Mouse (Mus musculus) thymus, postnatal 14 days (tissue): ENCODE measurements around the gene Ctsz.

Experiments
- DNase-seq: peaks from one replicate; pipeline ENCODE4 v3.0.0; 2021

Ctsz gene

GRCm38 (mm10) chr2:174438737-174439449 lies at the start of gene Ctsz:
Ctsz (minus strand) TSS chr2:174439039.
- peak; percentile 75 for DNase-seq

DNA sequence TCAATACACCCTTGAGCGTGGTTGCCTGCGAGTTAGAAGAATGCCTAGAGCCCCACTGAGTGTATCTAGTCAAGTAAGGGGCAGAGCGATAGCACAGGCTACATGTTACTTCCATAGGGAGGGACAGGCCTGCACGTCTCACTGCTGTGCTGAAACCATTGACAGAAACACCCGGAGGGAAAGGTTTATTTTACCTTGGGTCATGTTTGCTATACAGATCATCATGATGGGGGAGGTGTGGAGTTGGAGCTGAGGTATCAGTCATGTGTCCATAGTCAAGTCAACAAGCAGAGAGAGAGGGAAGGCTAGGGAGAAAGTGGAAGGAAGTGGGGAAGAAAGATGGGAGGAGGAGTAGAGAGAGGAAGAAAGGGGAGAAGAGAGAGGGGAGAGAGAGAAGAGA lies 48.2 kb upstream of the Ctsz start:
- no peak for DNase-seq

- no peak for DNase-seq
Measured at GRCm38 (mm10) chr2:174478746-174479145, 39.9 kb upstream of the Ctsz start.

DNA sequence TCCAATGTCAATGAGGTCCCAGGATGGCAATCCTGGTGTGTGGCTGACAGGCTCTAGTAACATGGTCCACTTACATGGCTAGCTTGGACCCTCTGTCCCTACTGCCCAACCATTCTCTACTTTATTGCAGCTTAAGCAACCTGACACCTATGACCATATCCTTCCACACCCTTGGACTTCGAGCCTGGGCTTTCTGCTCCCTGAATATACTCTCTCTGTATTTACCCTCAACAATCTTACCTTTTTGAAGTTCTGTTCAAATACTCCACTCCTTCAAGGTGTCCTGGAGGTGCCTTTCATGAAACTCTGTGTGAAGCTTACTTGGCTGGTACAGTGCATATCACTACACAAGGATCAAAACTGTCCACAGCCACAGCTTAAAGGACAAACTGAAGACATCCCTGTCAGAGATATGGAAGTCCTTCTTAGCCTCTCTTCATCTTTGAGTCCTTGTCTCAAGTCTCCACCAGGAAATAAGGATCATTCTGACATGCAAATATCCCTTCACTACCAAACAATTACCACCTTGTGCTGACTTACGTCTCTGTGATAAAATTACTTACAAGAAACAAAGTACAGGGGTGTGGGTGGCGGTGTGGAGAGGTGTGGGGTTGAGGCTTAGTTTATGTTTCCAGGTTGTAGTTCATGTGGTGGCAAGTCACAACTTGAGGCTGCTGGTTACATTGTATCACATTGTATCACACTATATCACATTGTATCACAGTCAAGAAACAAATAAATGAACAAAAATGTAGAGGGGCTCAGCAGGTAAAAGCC lies 38.9 kb upstream of the Ctsz start:
- no peak for DNase-seq

DNA sequence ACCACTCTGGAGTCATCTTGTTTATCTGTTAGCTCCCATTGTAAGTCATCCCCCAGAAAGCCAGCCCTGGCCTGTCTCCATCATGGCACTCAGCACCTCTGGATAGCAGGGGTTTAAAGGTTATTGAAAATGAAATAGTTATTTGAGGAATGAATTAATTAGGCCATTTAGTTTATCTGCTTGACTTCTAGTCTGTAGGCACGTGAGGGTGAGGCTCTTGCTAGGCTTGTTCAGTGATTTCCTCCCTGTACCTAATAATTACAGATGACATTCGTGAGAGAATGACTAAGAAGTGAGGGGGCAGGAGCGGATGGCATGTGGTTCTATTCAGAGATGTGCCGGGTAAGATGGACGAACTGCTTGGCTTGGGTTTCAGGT lies 34.7 kb upstream of the Ctsz start:
- DNase-seq = no peak

DNA sequence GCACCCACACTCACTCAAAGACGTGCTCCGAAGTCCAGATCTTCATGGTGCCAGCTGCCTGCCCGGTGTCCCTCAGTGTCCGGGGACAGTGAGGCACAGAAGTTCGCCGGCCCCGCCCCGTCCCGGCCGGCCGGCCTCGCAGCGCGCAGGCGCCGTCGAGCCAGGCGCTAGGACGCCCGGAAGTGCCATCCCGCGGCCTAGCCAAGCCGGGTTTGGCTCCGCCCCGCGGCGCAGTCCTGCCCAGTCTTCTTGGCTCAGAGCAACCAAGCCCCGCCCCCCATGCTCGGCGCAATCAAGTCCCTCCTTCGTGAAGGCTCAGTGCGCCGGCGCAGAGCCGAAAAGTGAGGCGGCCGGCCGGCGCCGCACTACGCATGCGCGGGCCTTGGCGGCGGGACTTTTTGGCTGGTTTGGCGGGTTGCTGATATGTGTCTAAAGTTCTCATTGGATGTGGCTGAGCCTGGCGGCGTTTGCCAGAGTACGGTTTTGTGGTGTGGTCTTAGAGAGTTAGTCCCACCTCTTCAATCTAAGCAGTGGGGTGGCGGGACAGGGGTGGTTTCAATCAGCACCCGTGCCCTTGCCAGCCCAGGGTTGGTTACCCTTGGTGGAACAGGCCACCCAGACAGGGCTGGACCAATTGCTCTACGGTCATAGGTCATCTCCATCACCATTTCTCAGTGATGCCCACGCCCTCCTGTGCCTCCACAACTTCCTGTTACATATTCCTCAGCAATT lies 34.1 kb upstream of the Ctsz start, which contains the start of gene Prelid3b:
Prelid3b (minus strand) TSS at position 264 of the 732 bp plus-strand sequence.
- peak; percentile 100 for DNase-seq

GRCm38 (mm10) chr2:174472407-174472806 lies 33.6 kb upstream of the Ctsz start:
- DNase-seq = no peak

DNA sequence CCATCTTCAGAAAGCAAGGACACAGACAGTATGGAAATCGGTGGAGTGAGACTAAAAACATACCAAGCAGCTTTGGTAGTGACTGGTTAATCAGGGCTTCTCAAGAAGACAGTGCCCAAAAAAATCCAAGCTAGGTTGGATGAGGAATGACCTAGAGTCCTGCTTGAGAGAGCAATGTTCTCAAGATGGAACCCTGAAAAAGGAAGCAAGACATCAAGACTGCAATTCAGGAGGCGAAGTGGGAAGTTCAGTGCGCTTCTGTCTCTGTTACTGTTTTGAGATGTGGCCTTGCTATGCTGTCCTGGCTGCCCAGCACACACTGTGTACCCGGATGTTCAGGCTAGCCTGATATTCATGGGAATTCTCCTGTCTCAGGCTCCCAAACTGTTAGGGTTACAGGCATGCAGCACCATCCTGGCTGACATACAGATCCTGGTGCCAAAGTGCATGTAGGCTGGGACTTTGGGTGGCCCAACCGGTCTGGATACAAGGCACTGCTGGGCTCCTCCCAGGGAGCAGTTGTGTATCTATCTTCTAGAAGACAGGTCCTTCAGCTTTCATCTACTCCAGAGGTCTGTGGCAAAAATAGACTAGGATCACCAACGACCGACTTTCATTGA lies 32.1 kb upstream of the Ctsz start:
- no peak for DNase-seq

DNA sequence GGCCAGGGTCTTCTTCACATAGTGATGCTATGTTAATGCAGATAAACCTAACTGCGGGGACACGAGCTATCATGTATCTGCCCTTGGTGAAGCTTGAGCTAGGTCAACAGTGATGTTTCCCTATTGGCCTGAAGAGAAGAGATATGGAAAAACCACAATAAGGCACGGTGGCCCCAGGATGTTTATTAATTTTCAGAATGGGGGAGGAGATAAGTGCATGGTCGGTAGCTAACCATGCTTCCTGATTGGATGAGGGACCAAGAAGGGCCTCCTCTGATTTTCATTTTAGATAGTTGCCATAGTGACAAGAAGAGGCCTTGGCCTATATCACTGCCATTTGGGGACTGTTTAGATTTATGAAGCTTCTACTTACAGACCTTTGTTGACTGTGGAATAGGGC lies 31.5 kb upstream of the Ctsz start:
- DNase-seq = no peak

GRCm38 (mm10) chr2:174463789-174464523 lies 25.1 kb upstream of the Ctsz start, which contains the start of gene Atp5e:
Atp5e (minus strand) TSS chr2:174464105.
- DNase-seq = peak; percentile 94

DNA sequence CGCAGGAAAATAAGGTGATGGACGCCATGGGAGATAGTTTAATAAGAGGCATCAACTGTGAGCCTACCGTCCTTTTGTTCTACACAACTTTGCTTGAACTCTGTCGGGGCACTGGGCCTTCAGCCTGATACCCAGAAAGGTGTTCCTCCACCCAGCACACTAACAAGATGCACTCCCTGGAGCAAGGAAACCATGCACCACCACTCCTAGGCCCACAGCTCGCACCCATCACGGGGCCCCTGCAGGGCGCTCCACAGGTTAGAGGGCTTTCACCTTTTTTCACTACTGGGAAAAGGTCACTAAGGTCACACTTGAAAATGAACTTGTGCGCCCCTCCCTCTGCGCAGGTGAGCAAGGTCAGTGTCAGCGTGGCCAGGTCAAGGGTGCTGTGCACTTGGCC lies 24.5 kb upstream of the Ctsz start:
- DNase-seq = no peak

- no peak for DNase-seq
Measured at GRCm38 (mm10) chr2:174459365-174459764, 20.5 kb upstream of the Ctsz start.

GRCm38 (mm10) chr2:174453681-174454080 lies 14.8 kb upstream of the Ctsz start:
- DNase-seq = no peak

DNA sequence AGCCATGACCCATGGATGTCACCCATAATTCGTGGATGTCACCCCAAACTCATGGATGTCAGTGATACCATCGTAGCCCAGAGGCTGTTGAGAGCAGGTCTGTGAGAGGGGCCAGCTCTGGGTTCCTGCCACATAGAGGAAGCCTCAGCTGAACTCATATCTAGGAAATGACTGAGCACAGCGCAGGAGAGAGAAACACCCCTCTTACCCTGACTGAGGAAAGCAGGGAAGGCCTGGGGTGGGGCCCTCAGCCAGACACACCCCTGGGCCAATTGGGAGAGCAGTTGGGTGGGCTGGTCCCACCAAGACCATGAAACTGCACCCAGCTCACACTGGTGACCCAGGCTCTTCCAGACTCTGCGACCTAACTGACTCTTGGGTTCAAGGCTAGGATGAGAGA lies 11.5 kb upstream of the Ctsz start, which contains the start of gene Tubb1:
Tubb1 (plus strand) TSS at position 343 of the 400 bp plus-strand sequence.
- DNase-seq = no peak

- no peak for DNase-seq
Measured at GRCm38 (mm10) chr2:174448405-174448804, 9.6 kb upstream of the Ctsz start.

DNA sequence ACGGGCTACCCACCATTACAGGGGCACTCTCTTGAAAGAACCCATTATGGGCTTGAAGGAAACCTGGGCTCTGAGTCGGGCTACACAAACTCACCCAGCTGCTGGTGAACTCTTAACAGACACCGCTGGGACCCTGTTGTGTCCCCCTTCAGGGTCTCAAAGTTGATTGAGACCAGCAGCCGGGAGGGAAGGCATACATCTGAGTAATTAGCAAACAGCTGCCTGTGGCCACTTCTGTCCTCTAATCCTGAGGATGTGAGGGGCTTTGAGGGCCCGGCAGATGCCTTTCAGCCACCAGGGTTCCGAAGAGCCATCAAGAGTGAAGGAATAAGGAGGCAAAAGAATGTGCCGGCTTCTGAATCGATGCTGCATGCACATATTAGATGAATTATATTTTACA lies 8.1 kb upstream of the Ctsz start:
- DNase-seq = no peak

GRCm38 (mm10) chr2:174446492-174446891 lies 7.7 kb upstream of the Ctsz start:
- DNase-seq = no peak

DNA sequence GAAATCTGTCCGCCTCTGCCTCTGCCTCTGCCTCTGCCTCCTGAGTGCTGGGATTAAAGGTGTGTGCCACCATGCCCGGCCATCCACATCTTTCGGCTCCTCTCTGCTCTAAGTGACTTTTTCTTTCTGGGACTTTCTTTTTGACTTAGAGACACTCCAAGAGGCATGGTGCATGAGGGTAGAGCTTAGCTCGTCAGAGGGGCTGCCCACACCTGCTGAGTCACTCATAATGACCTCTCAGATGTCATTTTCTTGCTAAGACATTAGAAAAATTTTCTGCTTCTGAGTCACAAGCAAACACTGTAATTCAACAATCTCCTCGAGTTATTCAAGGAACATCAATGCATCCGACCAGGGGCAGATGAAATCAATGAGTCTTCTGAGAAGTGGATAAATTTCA lies 6.2 kb upstream of the Ctsz start:
- DNase-seq = no peak

DNA sequence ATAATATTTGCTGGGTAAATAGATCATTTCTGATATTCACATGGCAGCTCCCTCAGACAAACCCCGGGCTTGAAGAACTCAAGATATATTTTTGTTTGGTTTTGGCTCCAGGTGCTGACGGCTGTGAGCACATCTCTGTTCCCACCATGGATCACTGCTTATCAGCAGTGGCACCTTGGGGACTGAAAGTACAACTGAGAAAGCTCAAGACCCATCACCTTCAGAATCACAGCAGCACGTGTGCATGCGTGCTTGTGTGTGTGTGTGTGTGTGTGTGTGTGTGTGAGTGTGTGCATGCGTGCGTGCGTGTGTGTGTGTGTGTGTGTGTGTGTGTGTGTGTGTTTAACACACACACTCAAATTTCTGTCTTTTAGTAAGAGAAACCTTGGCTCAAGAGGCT lies 5.5 kb upstream of the Ctsz start:
- DNase-seq = no peak

GRCm38 (mm10) chr2:174443046-174443445 lies 4.2 kb upstream of the Ctsz start:
- no peak for DNase-seq

DNA sequence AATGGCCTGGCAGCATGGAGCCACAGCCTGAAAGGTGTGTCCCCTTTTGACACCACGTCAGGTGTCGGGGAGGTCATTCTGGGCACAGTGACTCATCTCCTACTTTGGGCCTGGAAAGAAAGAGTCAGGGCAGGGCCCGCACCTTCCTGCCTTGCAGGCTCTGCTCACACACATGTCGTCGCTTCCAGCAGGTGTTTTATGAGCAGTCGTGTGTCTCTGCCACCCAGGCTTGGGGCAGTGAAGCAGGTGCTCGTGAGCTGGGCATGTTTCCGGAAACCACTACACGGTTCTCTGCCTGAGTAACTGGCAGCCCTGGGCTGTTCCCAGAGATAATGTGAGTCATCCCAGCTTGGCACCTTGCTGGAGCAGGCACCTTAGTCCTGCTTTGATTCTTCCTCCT lies 3.6 kb upstream of the Ctsz start:
- peak; percentile 38 for DNase-seq

GRCm38 (mm10) chr2:174441898-174442297 lies 3.1 kb upstream of the Ctsz start:
- DNase-seq = no peak
